Mouse (Mus musculus) embryonic fibroblast, embryonic 13.5 days (primary cell): ENCODE results near the gene Plk5.
A peak's percentile ranks its signal among the peaks of the same experiment; 100 is the strongest.

Source experiments
- CTCF ChIP-seq: IDR thresholded peaks from 2 replicates; pipeline ENCODE4 v1.5.1; 2011; ENCODE audit warnings: mild to moderate bottlenecking, control low read depth, low read length, moderate library complexity, borderline replicate concordance; ENCODE audit not compliant: insufficient read depth
- POLR2A ChIP-seq: IDR thresholded peaks from 2 replicates; pipeline ENCODE4 v1.6.1; 2011; ENCODE audit warnings: low read depth, mild to moderate bottlenecking, control low read depth, low read length, moderate library complexity

DNA sequence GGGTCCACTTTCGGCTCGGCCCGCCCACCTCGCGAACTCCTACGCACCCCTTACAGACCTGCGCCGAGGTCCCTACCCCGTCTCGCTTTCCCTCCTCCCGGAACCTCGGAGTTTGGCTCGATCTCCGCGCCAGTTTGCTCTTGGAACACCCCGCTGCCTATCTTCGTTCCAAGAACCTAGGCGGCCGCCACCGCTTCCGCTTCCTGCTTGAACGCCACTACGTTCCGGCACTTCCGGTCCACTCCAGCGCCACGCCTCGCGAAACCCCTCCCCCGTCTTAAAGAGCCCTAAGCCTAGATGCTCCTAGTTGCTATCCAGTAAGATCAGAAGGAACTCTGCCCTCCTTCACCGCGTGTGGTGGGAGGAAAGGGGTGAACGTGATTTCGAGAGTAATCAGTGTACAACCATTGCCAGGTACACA is 35.9 kb upstream of the Plk5 start, which contains the start of gene 2310011J03Rik:
- TF ChIP-seq CTCF (no peak), POLR2A (peak; percentile 72)
